Mouse (Mus musculus): ENCODE measurements at regions not wholly inside any gene's neighbourhood (a gene's known extent, or its start where the extent isn't known, plus 50 kb on each side); places are given as distances from the start of the nearest gene placed in this dataset.

DNA sequence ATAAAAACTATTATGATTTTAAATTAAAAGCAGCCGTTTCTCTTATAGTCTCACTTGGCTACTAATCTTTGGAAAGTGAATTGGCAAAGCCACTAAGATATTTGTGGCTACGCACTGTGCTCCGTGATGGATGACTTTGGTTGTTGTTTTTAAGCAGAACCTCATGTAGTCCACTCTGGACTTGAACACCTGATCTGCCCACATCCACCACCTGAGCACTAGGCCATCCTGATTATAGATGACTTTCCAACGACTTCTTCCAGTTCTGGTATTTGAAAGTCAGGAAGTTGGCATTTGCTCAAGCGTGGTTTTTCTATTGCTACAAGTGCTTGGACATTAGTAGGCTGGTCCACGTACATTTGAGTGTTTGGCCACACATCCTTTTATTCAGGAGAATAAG, 344.5 kb downstream of the Mex3b start:
- TF ChIP-seq CTCF (IDR thresholded peaks at IDR 0.05; ENCODE audit: low read depth, low read length) (no peak), POLR2A (IDR thresholded peaks at IDR 0.05; ENCODE audit: borderline replicate concordance, low read depth, low read length) (no peak)

All from bone marrow macrophage, adult 2 months (primary cell).